Mouse (Mus musculus) cerebellum, adult 2 months (tissue): ENCODE results near the gene Syt2. TPM values are rescaled to one million over a fixed set of nuclear protein-coding genes. Genes with fewer than 3 reads are reported as not detected.

Experiments used
- DNase-seq, 2 experiments: peaks; one replicate each; pipeline ENCODE4 v3.0.0; 2021
- H3K27ac ChIP-seq: fragments of 200-500 bp; 2 replicates; pipeline ENCODE4 v1.5.1; 2012; ENCODE audit warnings: low read length, control low read depth, inconsistent platforms; ENCODE audit not compliant: insufficient read depth
- H3K27me3 ChIP-seq: fragments of 200-500 bp; 2 replicates; pipeline ENCODE4 v1.6.1; 2012; ENCODE audit warnings: inconsistent platforms, mild to moderate bottlenecking, low read length, moderate library complexity; ENCODE audit not compliant: control insufficient read depth, insufficient read depth
- H3K4me1 ChIP-seq: fragments of 200-500 bp; 2 replicates; pipeline ENCODE4 v1.6.1; 2011; ENCODE audit warnings: low read length; ENCODE audit not compliant: control insufficient read depth, insufficient read depth
- H3K4me3 ChIP-seq: fragments of 200-500 bp; replicated peaks from 2 replicates; pipeline ENCODE3; 2011; ENCODE audit warnings: mild to moderate bottlenecking, low read depth, low read length, control low read depth; ENCODE audit not compliant: insufficient read depth
- CTCF ChIP-seq: fragments of 200-500 bp; IDR thresholded peaks from 2 replicates; pipeline ENCODE4 v1.5.1; 2011; ENCODE audit warnings: low read depth, mild to moderate bottlenecking, control low read depth, low read length, moderate library complexity, borderline replicate concordance; ENCODE audit not compliant: insufficient read depth
- POLR2A ChIP-seq: fragments of 200-500 bp; IDR thresholded peaks from 2 replicates; pipeline ENCODE4 v1.6.1; 2011; ENCODE audit warnings: low read length, control low read depth, borderline replicate concordance; ENCODE audit not compliant: insufficient read depth
- WGBS: fragments of 180-500 bp; shearing (Covaris S2); methylation state at CpG from one replicate; pipeline ENCODE4 v1.1.7; 2018; 5-methylcytosine and 5-hydroxymethylcytosine counted together
- polyA plus RNA-seq: library from polyadenylated mRNA; depleted of rRNA; stranded (reverse); fragments of >200 nt; gene quantifications from 2 replicates; pipeline ENCODE4 v1.2.3, GENCODE M21; 2012; rRNA removed

The Syt2 gene
- polyA plus RNA-seq, 1 experiment: 318 TPM

DNA sequence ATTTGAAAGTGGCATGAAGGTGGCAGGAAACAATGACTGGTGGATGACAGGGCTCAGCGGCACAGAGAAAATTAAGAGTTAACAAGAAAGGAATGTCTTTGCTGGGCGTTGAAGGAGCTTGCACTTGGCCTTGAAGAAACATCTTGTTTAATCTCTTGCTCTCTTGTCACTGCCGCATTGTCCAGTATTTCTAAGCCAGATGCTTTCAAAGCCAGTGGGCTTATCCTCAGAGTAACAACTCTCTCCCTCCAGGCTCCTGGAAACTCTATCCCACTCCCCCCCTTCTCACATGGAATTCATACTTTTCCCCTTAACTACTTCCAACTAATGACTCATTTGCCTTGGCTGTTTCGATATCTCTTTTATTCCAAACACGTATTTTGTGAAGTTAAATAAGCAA is 157.9 kb downstream of the Syt2 start:
- Histone ChIP-seq H3K27ac (no peak overlapping the region), H3K27me3 (no peaks in the 10 kb centered on the region), H3K4me3 (no peak overlapping the region), H3K4me1 (no peaks in the 10 kb centered on the region)
- no peak for DNase-seq
- 85% methylated on average over 5 of the region's 5 CpGs for WGBS
- TF ChIP-seq CTCF (no peak), POLR2A (no peak)

DNA sequence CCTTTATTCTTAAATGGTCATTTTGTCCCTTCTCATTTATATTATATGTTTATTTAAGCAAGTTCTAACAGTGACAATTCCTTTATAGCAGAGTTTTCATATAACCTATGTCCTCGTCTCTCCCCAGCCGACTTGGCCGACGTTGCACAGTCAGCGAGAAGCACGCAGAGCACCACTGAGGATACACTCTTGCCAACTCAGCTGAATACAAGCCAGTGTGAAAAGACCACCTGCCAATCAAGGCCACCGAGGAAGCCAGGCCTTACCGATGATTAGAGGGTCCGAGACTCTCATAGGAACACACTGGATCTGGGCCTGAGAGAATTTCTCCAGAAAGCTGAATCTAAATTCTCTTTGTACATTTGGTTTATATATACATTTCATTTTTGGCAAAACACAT is 159.0 kb downstream of the Syt2 start:
- H3K4me3 ChIP-seq: no peak overlapping the region
- no peaks in the 10 kb centered on the region for H3K27me3 ChIP-seq
- TF ChIP-seq CTCF (no peak), POLR2A (no peak)
- DNase-seq: no peak
- 50% methylated on average over 9 of the region's 9 CpGs for WGBS
- H3K4me1 ChIP-seq: no peaks in the 10 kb centered on the region
- no peak overlapping the region for H3K27ac ChIP-seq

Other genes with a start within 250 kb of the Syt2 start
- 22.3 and 23.0 TPM in 2 replicates for gene Cyb5r1, start 241.1 kb upstream of the Syt2 start, polyA plus RNA-seq
- 68.1 and 70.2 TPM in 2 replicates for gene Adipor1, start 231.3 kb upstream of the Syt2 start, polyA plus RNA-seq
- gene Klhl12, start 191.1 kb upstream of the Syt2 start, polyA plus RNA-seq: 29.8 and 30.7 TPM in 2 replicates
- gene Rabif, start 152.0 kb upstream of the Syt2 start, polyA plus RNA-seq: 33.5 and 33.9 TPM in 2 replicates
- gene Mgat4e, start 97.0 kb upstream of the Syt2 start, polyA plus RNA-seq: 0.13 TPM in 1 of 2 replicates, not detected in the other
- gene Kdm5b, start 86.5 kb upstream of the Syt2 start, polyA plus RNA-seq: 20.5 and 22.9 TPM in 2 replicates